Mouse (Mus musculus) kidney, adult 2 months (tissue): ENCODE data around the gene Cphx3.
"Not testable (repeated sequence)": the region's sequence is repeated elsewhere in the genome, so short reads cannot be mapped to it uniquely, and the experiment has no call there.

Experiments
- CTCF ChIP-seq: fragments of 200-500 bp; conservative IDR thresholded peaks from 2 replicates; pipeline ENCODE4 v1.5.1; 2011; ENCODE audit warnings: low read depth, mild to moderate bottlenecking, control low read depth, low read length, moderate library complexity, mixed read lengths; ENCODE audit not compliant: insufficient read depth, insufficient read length
- POLR2A ChIP-seq: fragments of 200-500 bp; IDR thresholded peaks from one replicate; pipeline ENCODE4 v1.6.1; 2011; ENCODE audit warnings: low read depth, low read length, control low read depth

DNA sequence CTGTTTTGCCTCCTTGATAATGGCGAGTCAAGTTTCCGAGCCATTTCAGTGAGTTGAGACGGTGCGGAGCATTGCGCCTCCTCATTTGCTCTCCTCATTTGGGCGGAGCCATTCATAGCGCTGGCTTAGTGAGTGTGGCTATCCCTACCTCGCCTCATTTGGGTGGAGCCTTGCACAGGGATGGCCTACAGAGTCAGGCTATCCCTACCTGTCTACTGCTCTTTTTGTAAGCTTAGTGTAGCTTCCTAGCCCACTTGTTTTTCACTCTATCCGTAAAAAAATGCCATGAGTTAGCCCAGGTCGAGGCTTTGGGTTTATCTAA lies 124.8 kb downstream of the Cphx3 start, which contains the start of gene Tmem254b:
- not testable (repeated sequence) for TF ChIP-seq POLR2A, CTCF
